Mouse (Mus musculus): ENCODE data around the gene Sat1. TPM values are rescaled to one million over a fixed set of nuclear protein-coding genes. Genes with fewer than 3 reads are reported as not detected.

Gene Sat1
- total and polyA plus RNA-seq, 2 experiments = 21.9 to 113 TPM

DNA sequence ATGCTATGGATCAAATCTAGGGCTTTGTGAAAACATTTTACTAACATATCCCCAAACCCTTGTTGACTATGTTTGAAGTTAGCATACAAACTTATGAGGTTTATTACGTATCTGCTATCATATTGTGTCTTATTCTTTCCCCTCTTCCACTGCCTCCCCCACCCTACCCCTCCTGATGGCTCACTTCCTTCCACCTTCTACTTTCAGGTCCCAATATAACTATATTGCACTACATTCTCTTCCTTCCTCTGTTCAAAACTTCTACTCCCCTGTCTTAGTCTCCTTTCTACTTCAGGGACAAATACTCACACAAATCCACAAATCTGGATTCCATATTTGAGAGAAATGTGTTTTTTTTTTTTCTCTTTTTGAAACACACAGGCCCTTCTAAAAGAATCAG, 52.7 kb downstream of the Sat1 start:
- TF ChIP-seq CTCF (IDR thresholded peaks at IDR 0.05; ENCODE audit: low read depth, low read length) (no peak), POLR2A (IDR thresholded peaks at IDR 0.05; ENCODE audit: extremely low read depth, insufficient read depth, low read length) (no peak)
- DNase-seq (ENCODE audit: extremely low read depth, low read depth, low spot score) = no peak
- no peak overlapping the region for H3K4me3 ChIP-seq (ENCODE audit: insufficient read depth, low read depth, low read length)
- no peaks in the 10 kb centered on the region for H3K4me1 ChIP-seq (ENCODE audit: control insufficient read depth, insufficient read depth, low read length)
- 75% methylated on average over 1 of the region's 1 CpGs for WGBS
- no peak overlapping the region for H3K9ac ChIP-seq (ENCODE audit: low read depth, low read length)
- no peaks in the 10 kb centered on the region for H3K36me3 ChIP-seq (ENCODE audit: control insufficient read depth, insufficient read depth, low read length)
- no peaks in the 10 kb centered on the region for H3K27me3 ChIP-seq (ENCODE audit: control insufficient read depth, insufficient read depth, low read length)
- H3K27ac ChIP-seq (replicated peaks; ENCODE audit: insufficient read depth, low read depth, low read length) = no peak overlapping the region
- H3K79me2 ChIP-seq (ENCODE audit: control insufficient read depth, insufficient read depth, low read length) = no peaks in the 10 kb centered on the region

Other genes starting within 250 kb of the Sat1 start
- gene Magea8, start 220.6 kb downstream of the Sat1 start, total RNA-seq (2014; rRNA removed) = not detected in 2 replicates
- gene Magea8, start 220.6 kb downstream of the Sat1 start, polyA plus RNA-seq (2012; rRNA removed) = not detected in 2 replicates
- not detected in 2 replicates for gene Magea5, start 153.3 kb downstream of the Sat1 start, total RNA-seq (2014; rRNA removed)
- gene Magea5, start 153.3 kb downstream of the Sat1 start, polyA plus RNA-seq (2012; rRNA removed) = not detected in 2 replicates
- gene Magea1, start 126.7 kb downstream of the Sat1 start, total RNA-seq (2014; rRNA removed) = not detected in 2 replicates
- not detected in 2 replicates for gene Magea1, start 126.7 kb downstream of the Sat1 start, polyA plus RNA-seq (2012; rRNA removed)
- gene Magea2, start 122.8 kb downstream of the Sat1 start, total RNA-seq (2014; rRNA removed) = not detected in 2 replicates
- not detected in 2 replicates for gene Magea2, start 122.8 kb downstream of the Sat1 start, polyA plus RNA-seq (2012; rRNA removed)
- not detected in 2 replicates for gene Cldn34b2, start 88.0 kb downstream of the Sat1 start, total RNA-seq (2014; rRNA removed)
- gene Cldn34b2, start 88.0 kb downstream of the Sat1 start, polyA plus RNA-seq (2012; rRNA removed) = not detected in 2 replicates
- gene Acot9, start 46.0 kb upstream of the Sat1 start, total RNA-seq (2014; rRNA removed) = 6.5 and 7.3 TPM in 2 replicates
- 1.3 and 1.8 TPM in 2 replicates for gene Acot9, start 46.0 kb upstream of the Sat1 start, polyA plus RNA-seq (2012; rRNA removed)
- 265 and 298 TPM in 2 replicates for gene Prdx4, start 124.3 kb upstream of the Sat1 start, total RNA-seq (2014; rRNA removed)
- 142 and 172 TPM in 2 replicates for gene Prdx4, start 124.3 kb upstream of the Sat1 start, polyA plus RNA-seq (2012; rRNA removed)

Data from liver, adult 2 months (tissue).